Mouse (Mus musculus) right cerebral cortex, postnatal 36 days (tissue): ENCODE data around the gene Gm38393.
A peak's percentile ranks its signal among the peaks of the same experiment; 100 is the strongest.

Experiments
- DNase-seq, 2 experiments: peaks; one replicate each; pipeline ENCODE4 v3.0.0; 2022; ENCODE audit warnings: low spot score in 2 of 2, mixed read lengths in 1 of 2

Gm38393 gene

DNA sequence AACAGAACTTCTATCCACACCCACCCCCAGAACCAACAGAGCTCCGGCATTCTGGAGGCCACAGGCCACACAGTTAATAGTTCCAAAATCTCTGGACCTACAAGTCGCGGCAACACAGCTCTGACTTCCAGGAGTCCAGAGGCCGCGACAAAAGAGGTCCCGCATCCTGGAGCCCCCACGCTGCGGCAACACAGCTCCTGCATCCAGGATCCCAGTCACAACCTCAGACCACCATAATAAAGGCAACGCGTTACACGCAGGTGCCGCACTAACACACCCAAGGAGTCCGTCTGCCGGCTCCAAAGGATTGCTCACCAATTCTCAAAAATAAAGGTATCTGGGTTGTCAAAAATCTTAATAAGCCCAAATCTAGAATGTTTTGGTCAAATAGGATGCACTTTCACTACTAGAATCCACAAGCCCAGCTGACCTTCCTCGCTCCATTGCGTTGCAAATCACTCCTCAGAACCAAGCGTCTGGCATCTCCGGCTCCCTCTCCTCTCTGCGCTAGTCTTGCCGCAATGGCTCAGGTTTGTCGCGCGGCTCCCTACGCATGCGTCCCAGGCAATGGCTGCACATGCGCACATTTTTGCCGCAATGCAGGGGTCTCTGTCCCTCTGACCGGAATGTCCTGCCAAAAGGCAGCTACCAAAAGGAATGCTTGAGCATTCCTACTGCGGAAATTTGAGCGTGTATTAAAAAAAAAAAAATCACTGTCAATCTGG, at the start of gene Gm38393, which contains the start of gene Snurf:
Gm38393 (minus strand) TSS at position 459 of the 725 bp plus-strand sequence.
Snurf (minus strand) TSS at position 444 of the 725 bp plus-strand sequence.
- peak; percentile 61 to 75 for DNase-seq

DNA sequence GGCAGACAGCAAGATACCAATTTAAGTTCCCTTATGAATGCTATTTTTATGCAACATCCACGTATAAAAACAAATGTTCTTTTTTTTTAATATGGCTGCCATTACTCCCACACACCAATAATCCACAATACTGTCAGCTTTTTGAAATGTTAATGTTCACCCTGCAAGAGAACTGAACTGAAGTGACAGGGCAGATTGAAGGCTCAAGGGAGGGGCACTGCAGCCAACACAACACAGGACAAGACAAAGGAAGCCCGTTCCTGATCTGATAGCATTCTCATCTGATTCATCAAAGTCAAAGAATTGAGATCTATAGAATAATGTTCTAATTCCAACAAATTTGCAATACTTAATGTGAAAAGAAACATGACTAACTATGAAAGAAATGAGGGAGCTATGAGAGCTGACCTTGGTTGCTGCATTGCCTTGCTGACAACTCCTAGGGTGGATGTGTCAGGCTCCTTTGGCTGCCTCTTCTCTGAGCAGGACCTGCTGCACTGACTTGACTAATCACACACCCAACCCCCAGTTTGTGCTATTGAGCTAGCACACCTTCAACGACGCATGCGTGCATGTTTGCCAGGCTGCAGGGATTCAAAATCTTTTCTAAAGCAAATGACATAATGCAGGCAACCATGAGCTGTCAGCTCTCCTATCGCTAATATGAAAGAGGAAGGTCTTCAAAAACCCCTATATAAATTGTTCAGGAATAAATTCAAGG, 42.8 kb upstream of the Gm38393 start:
- peak; percentile 18 to 39 for DNase-seq

DNA sequence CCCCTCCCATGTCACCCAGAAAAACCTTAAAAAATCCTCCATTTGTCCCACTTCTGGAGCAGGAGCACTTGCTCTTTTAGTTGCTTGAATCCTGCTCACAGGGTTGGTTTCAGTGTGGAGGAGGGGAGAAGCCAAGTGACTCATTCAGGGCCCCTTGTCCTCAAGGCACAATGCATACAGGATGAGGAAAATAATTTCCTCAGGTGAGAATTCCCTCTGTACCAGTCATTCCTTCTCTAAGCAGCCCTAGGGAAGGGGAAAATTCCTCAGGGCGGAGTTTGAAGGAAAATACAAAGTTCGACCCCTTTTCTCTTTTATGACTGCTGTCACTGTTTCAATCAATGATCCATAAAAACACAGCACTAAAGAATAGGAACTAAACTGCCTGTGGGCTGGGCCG, 8.3 kb upstream of the Gm38393 start:
- no peak for DNase-seq

DNA sequence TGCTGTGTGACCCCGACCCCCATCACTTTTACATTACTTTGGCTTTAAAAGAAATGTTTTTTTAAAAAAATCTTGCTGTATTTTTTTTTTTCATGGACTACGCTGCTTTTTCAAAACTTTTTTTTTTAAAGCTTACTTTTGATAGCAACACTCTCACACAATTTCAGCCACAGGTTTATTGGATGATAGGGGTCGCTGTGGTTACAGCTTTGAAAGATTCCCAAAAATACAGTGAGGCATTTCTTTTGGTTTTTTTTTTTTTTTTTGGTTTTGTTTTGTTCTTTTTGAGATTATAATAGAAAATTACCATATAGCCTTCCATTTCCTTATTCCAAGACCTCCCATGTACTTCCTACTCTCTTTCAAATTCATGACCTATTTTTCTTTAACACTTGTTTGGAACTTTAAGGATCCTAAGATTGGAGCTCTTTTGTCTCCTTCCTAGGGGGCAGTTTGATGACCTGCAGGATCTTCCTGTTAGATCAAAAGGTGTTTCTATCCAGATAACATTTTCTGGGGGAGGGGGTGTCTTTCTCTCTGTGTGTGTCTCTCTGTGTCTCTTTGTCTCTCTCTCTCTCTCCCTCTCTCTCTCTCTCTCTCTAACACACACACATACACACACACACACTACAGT, 3.0 kb upstream of the Gm38393 start:
- DNase-seq, result no peak

DNA sequence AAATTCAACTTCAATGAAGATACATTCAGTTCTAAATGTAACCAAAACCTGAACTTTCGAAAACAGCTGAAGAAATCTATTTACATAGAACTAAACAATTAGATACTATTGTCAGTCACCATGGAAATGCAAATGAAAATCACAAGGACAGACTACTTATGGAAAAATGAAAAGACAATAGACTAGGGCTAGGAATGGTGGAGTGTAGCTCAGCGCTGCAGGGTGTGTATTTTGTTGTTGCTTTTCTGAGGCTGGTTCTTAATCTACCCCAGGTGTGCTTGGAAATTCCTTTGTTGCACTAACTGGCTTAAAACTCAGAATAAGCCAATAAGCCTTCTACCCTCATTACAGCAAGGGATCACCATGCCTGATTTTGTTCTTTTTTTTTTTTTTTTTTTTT, 1.4 kb upstream of the Gm38393 start:
- no peak for DNase-seq

DNA sequence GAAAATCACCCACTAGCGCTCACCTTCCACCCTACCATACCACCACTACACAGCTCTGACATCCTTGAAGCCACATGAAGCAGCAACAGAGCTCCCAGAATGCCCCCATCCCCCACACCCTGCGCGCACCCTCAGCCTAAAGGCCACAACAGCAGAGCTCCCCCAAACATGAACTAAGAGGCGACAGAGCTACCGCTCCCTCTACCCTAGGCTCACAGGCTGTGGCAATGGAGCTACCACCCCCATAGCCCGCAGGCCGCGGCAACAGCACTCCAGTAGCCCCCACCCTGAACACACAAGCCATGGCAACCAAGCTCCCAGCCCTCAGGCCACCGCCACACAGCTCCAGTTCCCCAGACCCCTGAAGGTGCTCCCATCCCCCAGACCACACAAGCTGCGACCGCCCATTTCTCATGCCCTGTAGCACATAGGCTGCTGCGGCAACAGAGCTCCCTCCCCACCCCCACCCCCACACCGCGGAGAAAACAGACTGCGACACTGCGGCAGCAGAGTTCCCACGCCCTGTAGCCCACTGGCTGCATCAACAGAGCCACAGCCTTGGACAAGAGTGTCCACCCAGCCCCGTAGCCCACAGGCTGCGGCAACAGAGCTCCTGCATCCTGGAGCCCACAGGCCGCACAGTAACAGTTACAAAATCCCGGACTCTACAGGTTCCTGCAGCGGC, 801 bp downstream of the Gm38393 start:
- DNase-seq, result peak; percentile 16

DNA sequence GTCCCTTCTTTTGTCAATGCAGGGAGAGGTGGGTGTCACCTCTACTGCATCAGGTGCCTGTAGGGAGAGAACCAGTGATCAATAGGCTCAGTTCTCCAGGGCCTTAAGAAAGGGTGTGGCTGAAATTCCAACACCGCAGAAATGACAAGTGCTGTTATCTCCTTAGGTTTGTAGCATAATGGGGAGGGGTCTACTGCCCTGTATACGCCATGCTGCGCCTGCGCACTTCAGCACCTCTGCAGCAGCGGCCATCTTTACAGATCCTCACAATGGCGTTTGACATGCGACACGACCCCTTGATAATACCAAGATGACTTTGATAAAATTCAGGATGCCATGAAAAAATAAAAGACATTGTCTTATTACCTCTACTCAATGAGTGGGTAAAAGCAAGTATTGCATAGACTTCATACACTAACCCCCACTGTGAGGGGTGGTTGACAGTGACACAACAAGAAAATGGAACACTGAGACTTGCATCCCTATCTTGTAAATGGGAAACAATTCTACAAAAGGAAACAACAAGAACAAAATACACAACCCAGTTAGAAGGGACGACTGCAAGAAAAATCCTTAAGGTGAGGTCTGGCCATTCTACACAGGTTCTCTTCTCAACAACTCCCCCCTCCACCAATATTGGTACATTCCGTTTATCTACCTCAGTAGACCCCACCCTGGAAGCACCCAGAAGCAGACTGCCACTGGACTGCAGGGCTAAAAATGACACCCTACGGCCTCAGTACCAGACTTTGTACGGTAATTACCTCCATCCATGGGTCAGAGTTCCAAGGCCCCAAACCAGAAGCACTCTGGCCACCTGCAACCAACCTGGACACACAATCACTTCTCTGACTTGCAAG, 1.6 kb downstream of the Gm38393 start:
- peak; percentile 34 to 38 for DNase-seq

DNA sequence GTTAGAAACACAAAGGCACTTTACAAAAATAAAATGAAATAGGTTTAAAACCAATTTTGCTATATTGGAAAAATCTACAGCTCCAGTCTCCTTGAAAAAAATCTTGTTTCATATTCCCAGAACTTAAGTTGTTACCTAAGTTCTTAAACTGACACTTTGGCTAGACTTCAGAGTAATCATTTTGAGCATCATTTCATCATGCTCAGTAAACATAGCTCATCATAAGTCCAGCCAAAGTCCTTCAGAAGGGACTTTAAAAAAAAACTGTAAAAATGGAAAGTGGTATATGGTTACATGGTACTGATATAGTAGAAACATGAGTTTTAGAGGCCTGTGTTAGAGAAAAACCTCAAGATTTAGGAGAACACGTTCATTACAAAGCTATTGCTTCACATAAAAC, 26.2 kb downstream of the Gm38393 start:
- DNase-seq, result no peak
